Mouse (Mus musculus) heart, postnatal 36 days (tissue): ENCODE measurements at regions not wholly inside any gene's neighbourhood (a gene's known extent, or its start where the extent isn't known, plus 50 kb on each side); places are given as distances from the start of the nearest gene placed in this dataset.

Experiments used
- DNase-seq, 2 experiments: peaks; one replicate each; pipeline ENCODE4 v3.0.0; 2021 to 2022
- intact Hi-C: fragments of 180-260 bp; cut with DNase I; formaldehyde crosslinking; loops from one replicate; pipeline ENCODE4 v1.15.1; 2025

DNA sequence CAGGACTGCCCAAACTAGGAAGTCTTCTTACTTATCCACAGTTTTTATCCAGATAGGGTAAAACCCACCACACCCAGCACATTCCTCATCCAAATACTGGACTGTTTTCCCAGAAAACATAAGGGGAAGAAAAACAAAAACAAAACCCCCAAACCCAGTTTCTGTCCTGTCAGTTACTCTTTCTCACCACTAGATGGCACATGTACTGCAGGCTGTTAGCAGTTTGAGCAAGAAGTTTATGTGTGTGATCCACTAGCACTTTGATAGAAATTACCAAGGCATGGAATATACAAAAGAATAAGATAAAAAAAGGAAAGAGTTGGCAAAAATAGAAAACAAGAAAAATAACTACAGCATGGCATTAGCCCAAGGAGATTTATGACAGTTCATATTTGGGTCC lies 76.2 kb upstream of the Chd6 start:
- intact Hi-C loops, result no loop called here
- no peak for DNase-seq

DNA sequence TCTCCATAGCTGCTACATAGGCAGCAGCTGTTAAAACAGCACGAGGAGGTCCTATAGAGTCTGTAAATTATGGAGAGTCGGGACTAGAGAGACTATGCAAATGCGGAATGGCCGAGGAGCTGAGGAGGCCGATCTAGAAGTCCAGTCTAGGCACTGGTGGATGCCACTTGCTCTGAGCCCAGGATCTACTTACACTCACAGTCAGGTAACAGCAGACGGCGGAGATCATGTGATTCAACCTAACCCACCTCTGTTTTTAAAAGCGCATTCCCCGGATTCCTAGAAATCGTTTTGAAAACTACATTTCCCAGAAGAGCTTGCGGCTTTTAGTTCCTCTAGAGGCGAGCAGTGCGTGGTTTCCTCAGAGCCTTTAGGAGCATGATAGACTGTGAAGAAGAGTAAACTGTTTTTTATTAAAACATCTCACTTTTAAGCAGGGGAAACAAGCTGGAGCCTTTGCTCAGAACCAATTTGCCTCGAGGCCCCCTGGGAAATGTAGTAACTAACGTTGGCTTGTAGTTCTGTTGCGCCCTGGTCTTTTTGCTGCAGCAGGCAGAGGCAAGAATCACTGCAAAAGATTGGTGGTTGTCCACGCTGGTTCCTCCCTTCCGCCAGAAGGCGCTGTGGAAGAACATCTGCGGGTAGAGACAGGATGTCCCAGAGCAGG lies 68.6 kb upstream of the Chd6 start:
- intact Hi-C loops, result loop anchor here (5.0 kb wide), 2 partner anchors 70 to 85 kb away; partner anchors contain the start of gene Chd6
- peak; percentile 67 to 70 for DNase-seq

DNA sequence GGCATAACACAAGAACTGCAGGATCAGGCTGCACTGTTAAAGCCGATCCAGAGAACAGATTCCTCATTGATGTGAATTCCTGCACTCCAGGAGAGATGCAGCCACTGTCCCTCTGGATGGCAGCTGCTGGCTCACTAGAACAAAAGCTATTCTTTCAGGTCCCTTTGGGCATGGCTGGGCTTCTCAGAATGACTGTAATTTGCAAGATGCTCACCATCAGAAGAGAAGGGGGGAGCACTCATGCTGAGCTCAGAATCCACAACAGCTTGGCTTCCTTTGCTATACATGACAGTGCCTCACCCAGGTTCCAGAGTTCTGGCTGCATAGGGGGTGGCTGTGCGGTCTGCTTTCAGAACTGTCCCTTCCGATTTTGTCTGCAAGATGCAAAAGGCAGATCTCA lies 57.8 kb upstream of the Chd6 start:
- DNase-seq, result no peak
- intact Hi-C loops, result no loop called here

DNA sequence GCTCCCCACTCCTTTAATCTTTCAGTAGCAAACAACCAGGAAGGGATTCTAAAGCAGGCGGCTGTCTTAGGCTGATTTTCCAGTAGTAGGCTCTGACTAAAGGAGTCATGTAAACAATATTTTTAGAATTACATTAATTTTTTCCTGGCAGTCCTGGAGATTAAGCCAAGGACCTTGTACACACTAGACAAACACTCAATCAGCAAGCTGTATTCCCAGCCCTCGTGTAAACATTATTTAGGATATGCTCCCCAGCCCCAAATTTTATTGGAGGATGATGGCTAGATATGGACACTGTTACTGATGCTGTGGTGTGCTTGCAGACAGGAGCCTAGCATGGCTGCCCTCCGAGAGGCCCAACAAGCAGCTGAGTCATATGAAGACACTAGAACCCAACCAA lies 56.6 kb upstream of the Chd6 start:
- intact Hi-C loops, result no loop called here
- DNase-seq, result no peak

DNA sequence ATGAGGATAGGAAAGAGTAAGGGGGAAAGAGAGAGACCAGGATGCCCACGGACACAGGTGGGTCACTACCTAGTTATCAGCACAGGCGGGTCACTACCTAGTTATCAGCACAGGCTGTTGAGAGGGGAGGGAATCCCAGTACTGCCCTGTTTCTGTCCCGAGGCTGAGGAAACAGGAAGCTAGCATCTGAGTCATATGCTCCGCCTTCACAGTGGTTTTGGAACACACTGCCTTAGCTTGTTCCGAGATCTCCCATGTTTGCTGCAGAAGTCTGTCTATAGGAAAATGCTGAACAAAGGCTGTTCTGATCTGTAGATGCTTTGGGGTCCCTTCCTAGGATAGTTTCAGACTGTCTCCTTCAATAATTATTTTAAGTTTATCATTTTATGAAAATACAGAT lies 55.4 kb upstream of the Chd6 start:
- no peak for DNase-seq
- intact Hi-C loops, result no loop called here
